Mouse (Mus musculus) intestine, postnatal 0 days (tissue): ENCODE data around the gene Lalba. TPM values are rescaled to one million over a fixed set of nuclear protein-coding genes. Genes with fewer than 3 reads are reported as not detected.
"Not testable (repeated sequence)": the region's sequence is repeated elsewhere in the genome, so short reads cannot be mapped to it uniquely, and the experiment has no call there.

ENCODE experiments used
- ATAC-seq: fragments of 200-750 bp; cut with Nextera tagmentation; 2 replicates; pipeline ENCODE4 v1.8.0; 2017; ENCODE audit warnings: mild to moderate bottlenecking, moderate TSS enrichment, moderate library complexity
- H3K27ac ChIP-seq: fragments of 300-500 bp; sonication (generic); 2 replicates; pipeline ENCODE4 v1.5.1; 2014; ENCODE audit warnings: mild to moderate bottlenecking, low read depth, low read length, moderate library complexity
- H3K27me3 ChIP-seq: fragments of 300-500 bp; sonication (generic); replicated peaks from 2 replicates; pipeline ENCODE4 v1.6.1; 2014; ENCODE audit warnings: low read length, mixed read lengths; ENCODE audit not compliant: control insufficient read depth, insufficient read depth
- H3K36me3 ChIP-seq: fragments of 300-500 bp; sonication (generic); 2 replicates; pipeline ENCODE4 v1.6.1; 2014; ENCODE audit warnings: mild to moderate bottlenecking, moderate library complexity; ENCODE audit not compliant: control insufficient read depth, insufficient read depth
- H3K4me1 ChIP-seq: fragments of 300-500 bp; sonication (generic); replicated peaks from 2 replicates; pipeline ENCODE4 v1.6.1; 2014; ENCODE audit warnings: antibody characterized with exemption, low read length, mixed read lengths; ENCODE audit not compliant: control insufficient read depth, insufficient read depth
- H3K4me2 ChIP-seq: fragments of 300-500 bp; sonication (generic); replicated peaks from 2 replicates; pipeline ENCODE4 v1.6.1; 2014; ENCODE audit warnings: low read depth, mild to moderate bottlenecking, moderate library complexity
- H3K4me3 ChIP-seq: fragments of 300-500 bp; sonication (generic); 2 replicates; pipeline ENCODE4 v1.5.1; 2014; ENCODE audit warnings: low read depth, low read length
- H3K9ac ChIP-seq: fragments of 300-500 bp; sonication (generic); 2 replicates; pipeline ENCODE4 v1.6.1; 2014; ENCODE audit warnings: mild to moderate bottlenecking, low read depth, low read length
- H3K9me3 ChIP-seq: fragments of 300-500 bp; sonication (generic); 2 replicates; pipeline ENCODE4 v1.6.1; 2016; ENCODE audit warnings: mixed run types; ENCODE audit not compliant: control insufficient read depth
- CTCF ChIP-seq: sonication (generic); IDR thresholded peaks from 2 replicates; pipeline ENCODE4 v1.5.1; 2016; ENCODE audit warnings: low read depth, mild to moderate bottlenecking, control low read depth, antibody characterized with exemption, moderate library complexity
- whole genome bisulfite sequencing: fragments of 180-500 bp; shearing (Covaris S2); extraction: QIAGEN DNeasy Blood & Tissue Kit; methylation state at CpG from one replicate; pipeline ENCODE4 v1.1.7; 2014; 5-methylcytosine and 5-hydroxymethylcytosine counted together
- microRNA-seq: library from miRNA; unstranded; fragments of <30 nt; microRNA quantifications from one replicate; pipeline ENCODE4, GENCODE M21; 2016
- polyA plus RNA-seq: library from polyadenylated mRNA; unstranded; fragments of >200 nt; fragmentation: Nextera tagmentation; extraction: Ambion mirVana; gene quantifications from 2 replicates; pipeline ENCODE4 v1.2.1, GENCODE M21; 2015

The Lalba gene
- polyA plus RNA-seq, 1 experiment from 2014 or later: 0.56 TPM

GRCm38 (mm10) chr15:98452288-98452687 lies 30.2 kb downstream of the Lalba start, which contains the start of gene Olfr281:
Gene Olfr281 (plus strand): TSS chr15:98452588.
- no peak within 1 kb of the TSS for H3K4me2 ChIP-seq
- ATAC-seq: no peak
- H3K4me3 ChIP-seq: no peak within 1 kb of the TSS
- no peak within 1 kb of the TSS for H3K9ac ChIP-seq
- TF ChIP-seq CTCF: no peak
- H3K27me3 ChIP-seq: no peaks in the 10 kb centered on the region
- WGBS: 89% methylated on average over 7 of the region's 7 CpGs
- H3K9me3 ChIP-seq: no peaks in the 10 kb centered on the region
- no peaks in the 10 kb centered on the region for H3K36me3 ChIP-seq
- 0 out of 2 replicates have a peak, but pooled peaks cover 3% of the 10 kb centered on the region for H3K4me1 ChIP-seq
- no peak within 1 kb of the TSS for H3K27ac ChIP-seq

DNA sequence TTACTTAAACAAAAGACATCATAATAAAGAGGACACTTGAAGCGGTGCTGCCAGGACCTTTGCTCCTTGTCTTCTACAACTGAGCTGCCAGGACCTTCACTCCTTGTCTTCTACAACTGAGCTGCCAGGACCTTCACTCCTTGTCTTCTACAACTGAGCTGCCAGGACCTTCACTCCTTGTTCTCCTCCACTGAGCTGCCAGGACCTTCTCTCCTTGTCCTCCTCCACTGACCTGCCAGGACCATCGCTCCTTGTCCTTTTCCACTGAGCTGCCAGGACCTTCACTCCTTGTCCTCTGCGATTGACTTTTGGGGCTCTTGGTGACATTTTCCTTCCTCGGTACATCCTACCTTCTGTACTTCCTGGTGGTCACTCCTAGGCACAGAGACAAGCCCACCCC lies 34.0 kb downstream of the Lalba start:
- Histone ChIP-seq H3K36me3 (no peaks in the 10 kb centered on the region), H3K27me3 (no peaks in the 10 kb centered on the region), H3K4me2 (no peak overlapping the region), H3K27ac (no peak overlapping the region), H3K4me1 (no peaks in the 10 kb centered on the region), H3K9me3 (no peaks in the 10 kb centered on the region), H3K9ac (no peak overlapping the region), H3K4me3 (no peak overlapping the region)
- TF ChIP-seq CTCF: no peak
- 62% methylated on average over 4 of the region's 4 CpGs for WGBS
- ATAC-seq: no peak

- no peak for TF ChIP-seq CTCF
- no peak for ATAC-seq
Measured at GRCm38 (mm10) chr15:98444561-98444960, 38.0 kb downstream of the Lalba start.

DNA sequence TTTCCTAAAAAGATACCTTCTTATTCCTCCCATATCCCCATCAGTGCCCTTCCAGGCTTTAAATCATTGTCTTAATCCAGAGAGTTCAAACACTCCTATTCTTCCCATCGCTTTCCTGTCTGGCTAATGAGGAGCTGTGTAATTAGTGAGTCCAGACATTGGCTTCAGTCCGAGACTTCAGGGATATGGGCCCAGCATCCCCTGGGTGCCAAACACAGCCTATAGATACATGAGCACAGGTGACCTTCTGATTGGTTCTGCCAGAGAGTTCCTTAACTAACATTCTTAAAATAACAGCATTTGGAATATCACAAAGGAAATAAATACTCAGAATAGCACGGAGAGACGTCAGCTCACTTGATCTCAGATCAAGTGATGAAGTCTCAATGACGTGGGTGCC lies 51.6 kb downstream of the Lalba start, which contains the start of gene Olfr282:
Gene Olfr282, plus strand, starts transcription at position 301 of the 400 bp plus-strand sequence.
- not testable (repeated sequence) for H3K36me3 ChIP-seq, ATAC-seq, H3K9me3 ChIP-seq, H3K27ac ChIP-seq, H3K4me1 ChIP-seq, H3K27me3 ChIP-seq, H3K4me2 ChIP-seq, H3K9ac ChIP-seq, H3K4me3 ChIP-seq
- WGBS: 74% methylated on average over 5 of the region's 5 CpGs

More at GRCm38 (mm10) chr15:98444561-98444960, 38.0 kb downstream of the Lalba start:
- Histone ChIP-seq H3K27me3 (no peaks in the 10 kb centered on the region), H3K4me1 (no peaks in the 10 kb centered on the region), H3K36me3 (no peaks in the 10 kb centered on the region), H3K4me3 (no peak overlapping the region), H3K9ac (no peak overlapping the region), H3K9me3 (no peaks in the 10 kb centered on the region), H3K4me2 (no peak overlapping the region), H3K27ac (no peak overlapping the region)
- whole genome bisulfite sequencing: 74% methylated on average over 3 of the region's 3 CpGs

Small RNA genes within 50 kb of the gene (microRNA-seq; reads per million reads assigned to microRNA genes)
- gene Mir1291: 1.1 reads per million

Other genes with a start within 250 kb of the Lalba start
- gene Olfr286, start 248.3 kb downstream of the Lalba start, polyA plus RNA-seq: not detected in 2 replicates
- gene H1fnt, start 225.4 kb downstream of the Lalba start, polyA plus RNA-seq: not detected in 2 replicates
- gene Zfp641, start 186.6 kb downstream of the Lalba start, polyA plus RNA-seq: 0.21 and 0.31 TPM in 2 replicates
- gene Olfr285, start 165.4 kb downstream of the Lalba start, polyA plus RNA-seq: not detected in 2 replicates
- gene Olfr284, start 141.7 kb downstream of the Lalba start, polyA plus RNA-seq: not detected in 2 replicates
- gene Olfr283, start 101.8 kb downstream of the Lalba start, polyA plus RNA-seq: not detected in 2 replicates
- gene Olfr282, start 51.5 kb downstream of the Lalba start, polyA plus RNA-seq: not detected in 2 replicates
- not detected in 2 replicates for gene Olfr281, start 30.1 kb downstream of the Lalba start, polyA plus RNA-seq
- not detected in 2 replicates for gene OR5BS1P, start 12.8 kb downstream of the Lalba start, polyA plus RNA-seq
- not detected in 2 replicates for gene Olfr279, start 9.7 kb upstream of the Lalba start, polyA plus RNA-seq
- 42.1 and 42.3 TPM in 2 replicates for gene Kansl2, start 51.5 kb upstream of the Lalba start, polyA plus RNA-seq
- 21.1 and 25.0 TPM in 2 replicates for gene Ccnt1, start 88.2 kb upstream of the Lalba start, polyA plus RNA-seq
- gene 4930415O20Rik, start 88.3 kb upstream of the Lalba start, polyA plus RNA-seq: not detected in 2 replicates
- gene Adcy6, start 127.4 kb upstream of the Lalba start, polyA plus RNA-seq: 10.6 and 11.1 TPM in 2 replicates
- 9.3 and 10.3 TPM in 2 replicates for gene Cacnb3, start 148.1 kb upstream of the Lalba start, polyA plus RNA-seq
- 9.0 and 11.7 TPM in 2 replicates for gene Ddx23, start 180.2 kb upstream of the Lalba start, polyA plus RNA-seq
- gene Rnd1, start 194.7 kb upstream of the Lalba start, polyA plus RNA-seq: 1.1 and 1.4 TPM in 2 replicates
- gene Ccdc65, start 225.5 kb upstream of the Lalba start, polyA plus RNA-seq: 0.27 and 0.38 TPM in 2 replicates
- gene Fkbp11, start 245.5 kb upstream of the Lalba start, polyA plus RNA-seq: 30.9 and 32.4 TPM in 2 replicates